Mouse (Mus musculus): Measurements from ENCODE around the gene Ehd1. TPM values are rescaled to one million over a fixed set of nuclear protein-coding genes. Genes with fewer than 3 reads are reported as not detected.

Ehd1 gene
- polyA plus RNA-seq, 1 experiment, result 274 TPM

DNA sequence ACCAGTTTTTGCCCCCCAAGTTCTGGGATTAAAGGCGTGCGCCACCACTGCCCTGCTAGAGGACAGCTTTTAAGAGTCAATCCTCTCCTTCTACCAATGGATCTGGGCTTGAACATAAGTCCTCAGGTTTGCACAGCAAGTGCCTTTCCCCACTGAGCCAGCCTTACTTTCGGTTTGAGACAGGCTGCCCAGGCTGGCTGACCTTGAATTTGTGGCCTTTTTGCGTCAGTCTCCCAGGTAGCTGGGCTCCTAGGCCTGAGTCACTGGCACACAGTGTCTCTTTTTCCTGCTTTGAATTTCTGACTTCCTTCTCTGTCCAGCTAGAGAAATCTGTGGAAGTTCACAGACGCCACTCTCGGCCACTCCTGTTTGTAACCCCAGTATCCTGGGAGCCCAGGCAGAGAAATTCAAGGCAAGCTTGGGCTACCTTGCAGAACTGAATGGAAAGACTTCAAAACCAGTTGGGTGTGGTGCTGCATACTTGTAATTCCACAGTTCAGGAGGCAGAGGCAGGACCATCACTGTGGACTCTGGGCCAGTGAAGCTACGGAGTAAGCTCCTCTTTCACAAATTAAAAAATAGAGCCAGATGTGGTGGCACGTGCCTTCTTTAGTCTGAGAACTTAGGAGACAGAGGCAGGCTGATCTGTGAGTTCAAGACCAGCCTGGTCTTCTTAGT lies 6.6 kb upstream of the Ehd1 start:
- no peak for TF ChIP-seq GATA1 (IDR thresholded peaks at IDR 0.05; ENCODE audit: low read length)

- no peak for TF ChIP-seq GATA1 (IDR thresholded peaks at IDR 0.05; ENCODE audit: low read length)
These were observed 5.9 kb upstream of the Ehd1 start for GRCm38 (mm10) chr19:6270661-6271060.

GRCm38 (mm10) chr19:6271206-6271605 lies 5.3 kb upstream of the Ehd1 start:
- TF ChIP-seq GATA1 (IDR thresholded peaks at IDR 0.05; ENCODE audit: low read length), result no peak

GRCm38 (mm10) chr19:6272053-6272452 lies 4.5 kb upstream of the Ehd1 start:
- TF ChIP-seq GATA1 (IDR thresholded peaks at IDR 0.05; ENCODE audit: low read length), result no peak

- TF ChIP-seq GATA1 (IDR thresholded peaks at IDR 0.05; ENCODE audit: low read length), result no peak
These were observed 3.8 kb upstream of the Ehd1 start for GRCm38 (mm10) chr19:6272738-6273137.

DNA sequence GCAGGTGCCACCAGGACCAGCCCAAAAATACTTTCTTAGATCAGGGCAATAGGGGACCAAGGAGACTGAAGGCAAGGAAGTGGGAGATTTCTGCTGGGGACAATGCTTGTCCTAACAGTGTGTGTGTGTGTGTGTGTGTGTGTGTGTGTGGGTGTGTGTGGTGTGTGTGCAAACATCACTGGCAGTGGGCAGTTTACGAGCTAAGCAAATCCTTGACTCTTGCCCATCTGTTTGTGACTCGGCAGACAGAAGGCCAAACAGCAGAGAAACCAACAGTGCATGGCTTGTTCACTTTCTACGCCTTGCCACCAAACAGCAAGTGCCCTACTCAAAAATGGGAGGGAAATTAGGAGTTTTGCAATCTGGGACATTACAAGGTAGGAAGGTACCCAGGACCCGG lies 2.9 kb upstream of the Ehd1 start:
- TF ChIP-seq GATA1 (IDR thresholded peaks at IDR 0.05; ENCODE audit: low read length), result no peak

- TF ChIP-seq GATA1 (IDR thresholded peaks at IDR 0.05; ENCODE audit: low read length), result no peak
These were observed 2.4 kb upstream of the Ehd1 start for GRCm38 (mm10) chr19:6273998-6274608.

- no peak for TF ChIP-seq GATA1 (IDR thresholded peaks at IDR 0.05; ENCODE audit: low read length)
These were observed 660 bp upstream of the Ehd1 start for GRCm38 (mm10) chr19:6275740-6276389.

- TF ChIP-seq GATA1 (IDR thresholded peaks at IDR 0.05; ENCODE audit: low read length), result no peak
These were observed 1.3 kb downstream of the Ehd1 start for GRCm38 (mm10) chr19:6277661-6278438.

DNA sequence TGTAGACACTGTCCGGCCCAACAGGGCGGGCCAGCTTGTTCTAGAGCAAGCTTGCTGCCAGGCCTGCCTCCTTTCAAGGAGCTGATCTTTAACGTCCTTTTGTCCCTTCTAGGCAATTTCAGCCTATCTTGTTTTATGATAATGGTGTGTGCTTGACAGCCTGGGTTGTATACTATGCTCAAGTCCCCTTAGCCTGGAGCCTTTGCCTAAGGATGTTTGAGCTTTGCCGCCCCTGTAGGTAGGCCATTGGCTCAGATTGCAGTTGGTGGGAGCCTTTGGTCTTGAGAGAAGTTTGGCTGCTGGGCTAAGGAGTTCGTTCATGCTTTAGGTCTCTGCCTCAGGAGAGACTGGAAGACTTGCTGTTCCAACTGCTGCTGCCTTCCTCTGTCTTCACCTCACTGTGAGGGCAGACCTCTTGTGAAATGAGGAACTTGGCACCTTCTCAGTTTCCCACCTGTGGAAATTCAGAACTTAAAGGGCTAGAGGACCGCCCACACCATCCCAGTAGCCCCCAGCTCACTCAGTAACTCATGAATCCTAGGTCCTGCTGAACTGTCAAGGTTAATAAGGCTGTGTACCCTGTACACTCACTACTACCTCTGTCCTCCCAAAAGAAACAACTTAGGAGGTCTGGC lies 2.0 kb downstream of the Ehd1 start:
- TF ChIP-seq GATA1 (IDR thresholded peaks at IDR 0.05; ENCODE audit: low read length), result no peak

- TF ChIP-seq GATA1 (IDR thresholded peaks at IDR 0.05; ENCODE audit: low read length), result no peak
These were observed 3.1 kb downstream of the Ehd1 start for GRCm38 (mm10) chr19:6279481-6280144.

DNA sequence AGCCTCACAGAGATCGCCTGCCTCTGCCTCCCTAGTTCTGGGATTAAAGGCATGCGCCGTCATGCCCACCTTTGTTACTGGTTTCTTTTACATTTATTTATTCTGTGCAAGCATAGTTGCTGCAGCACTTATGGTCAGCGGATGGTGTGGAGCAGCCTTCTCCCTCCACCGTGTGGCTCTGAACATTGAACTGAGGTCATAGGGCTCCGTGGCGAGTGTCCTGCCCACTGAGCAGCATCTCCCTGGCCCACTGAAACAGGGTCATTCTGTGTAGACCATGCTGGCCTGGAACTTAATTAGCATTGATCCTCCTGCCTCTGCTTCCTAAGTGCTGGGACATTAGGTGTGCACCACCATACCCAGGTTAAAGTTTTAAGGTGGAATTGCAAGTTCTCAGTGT lies 4.0 kb downstream of the Ehd1 start:
- no peak for TF ChIP-seq GATA1 (IDR thresholded peaks at IDR 0.05; ENCODE audit: low read length)

DNA sequence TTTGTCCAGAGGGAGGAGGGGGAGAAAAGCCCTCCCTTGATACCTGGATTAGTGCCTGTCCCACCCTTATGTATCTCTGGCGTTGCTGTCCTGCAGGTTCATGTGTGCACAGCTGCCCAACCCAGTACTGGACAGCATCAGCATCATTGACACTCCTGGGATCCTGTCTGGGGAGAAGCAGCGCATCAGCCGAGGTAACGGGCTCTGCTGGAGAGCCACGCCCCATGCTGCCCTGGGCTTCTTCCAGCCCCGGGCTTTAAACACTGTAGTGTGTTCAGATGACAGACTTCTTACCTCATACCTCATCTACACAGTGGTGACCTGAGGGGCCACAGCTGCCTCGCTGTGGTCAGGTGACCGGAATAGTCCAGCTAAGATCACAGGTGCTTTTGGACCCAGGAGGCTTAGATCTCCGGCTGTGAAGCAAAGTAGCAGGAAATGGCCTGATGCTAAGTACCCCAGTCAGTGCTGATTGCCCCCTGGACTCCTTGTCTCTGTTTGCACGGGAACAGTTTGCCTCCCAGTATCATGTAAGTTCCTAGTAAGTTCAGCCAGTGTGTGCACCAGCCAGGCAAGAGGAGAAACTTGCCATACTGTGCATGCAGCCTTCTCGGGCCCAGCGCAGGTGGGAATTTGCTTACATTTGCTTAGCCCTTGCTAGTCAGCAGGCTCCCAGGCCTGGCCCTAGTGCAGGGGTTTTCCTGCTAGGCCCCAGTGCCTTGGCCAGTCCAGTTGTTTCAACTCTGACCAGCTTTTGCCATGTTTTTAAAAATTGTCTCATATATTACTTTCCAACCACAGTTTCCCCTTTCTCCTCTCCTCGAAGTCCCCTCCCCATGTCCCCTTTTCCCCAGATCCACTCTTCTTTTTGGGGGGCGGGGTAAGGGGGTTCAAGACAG lies 4.8 kb downstream of the Ehd1 start:
- TF ChIP-seq GATA1 (IDR thresholded peaks at IDR 0.05; ENCODE audit: low read length), result no peak

- TF ChIP-seq GATA1 (IDR thresholded peaks at IDR 0.05; ENCODE audit: low read length), result no peak
These were observed 6.5 kb downstream of the Ehd1 start for GRCm38 (mm10) chr19:6283001-6283400.

Measured in G1E-ER4 (cell line).